Mouse (Mus musculus) adrenal gland, postnatal 25 days (tissue): ENCODE measurements around the gene Gm17490. TPM values are rescaled to one million over a fixed set of nuclear protein-coding genes. Genes with fewer than 3 reads are reported as not detected.
"Not testable (repeated sequence)": the region's sequence is repeated elsewhere in the genome, so short reads cannot be mapped to it uniquely, and the experiment has no call there.

ENCODE experiments used
- DNase-seq: peaks from one replicate; pipeline ENCODE4 v3.0.0; 2021; ENCODE audit warnings: mixed read lengths
- total RNA-seq: library from RNA; stranded (reverse); gene quantifications from 2 replicates; pipeline ENCODE4 v1.2.3, GENCODE M21; 2021

Gene Gm17490
- total RNA-seq, 1 experiment from 2014 or later, result not detected

GRCm38 (mm10) chr2:11623726-11624125 is 2.3 kb downstream of the Gm17490 start:
- DNase-seq, result no peak

- DNase-seq, result no peak
Observed at GRCm38 (mm10) chr2:11623173-11623572, 2.9 kb downstream of the Gm17490 start.

- DNase-seq, result no peak
Observed at GRCm38 (mm10) chr2:11619598-11619997, 6.5 kb downstream of the Gm17490 start.

- no peak for DNase-seq
Observed at GRCm38 (mm10) chr2:11616846-11617245, 9.2 kb downstream of the Gm17490 start.

DNA sequence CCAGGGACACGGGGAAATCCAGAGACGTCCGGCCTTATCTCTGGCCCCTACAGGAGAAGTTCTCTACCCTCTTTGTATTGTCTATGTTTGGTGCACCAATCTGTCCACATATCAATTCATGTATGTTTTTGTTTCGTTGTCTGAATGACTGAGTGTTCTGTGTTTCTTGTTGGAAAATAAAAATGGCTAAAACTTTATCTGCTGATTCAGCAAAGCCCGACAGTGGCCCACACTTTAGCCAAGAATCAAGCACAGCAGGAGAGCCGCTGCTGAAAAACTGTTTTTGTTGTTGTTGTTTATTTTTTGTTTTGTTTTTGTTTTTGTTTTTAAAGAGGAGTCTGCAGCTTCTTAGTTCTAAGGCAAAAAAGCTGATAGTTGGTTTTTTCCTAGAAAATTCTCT is 13.1 kb downstream of the Gm17490 start:
- DNase-seq, result not testable (repeated sequence)

DNA sequence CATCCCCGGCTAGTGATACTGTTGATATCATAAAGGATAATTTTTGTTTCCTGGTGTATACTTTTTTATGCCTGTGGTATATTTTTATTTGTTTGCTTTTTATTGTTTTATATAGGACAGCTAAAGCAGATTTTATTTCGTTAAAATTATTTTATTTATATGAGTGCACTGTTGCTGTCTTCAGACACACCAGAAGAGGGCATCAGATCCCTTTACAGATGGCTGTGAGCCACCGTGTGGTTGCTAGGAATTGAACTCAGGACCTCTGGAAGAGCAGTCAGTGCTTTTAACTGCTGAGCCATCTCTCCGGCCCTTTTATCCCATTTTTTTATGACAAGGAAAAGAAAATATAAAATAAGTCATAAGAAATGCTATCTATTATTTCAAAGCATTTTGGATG is 19.3 kb downstream of the Gm17490 start:
- not testable (repeated sequence) for DNase-seq

GRCm38 (mm10) chr2:11604911-11605310 is 21.2 kb downstream of the Gm17490 start:
- no peak for DNase-seq

GRCm38 (mm10) chr2:11604053-11604452 is 22.0 kb downstream of the Gm17490 start, which contains the start of gene Rbm17:
TSS of gene Rbm17 (minus strand) at chr2:11604153.
- no peak for DNase-seq

DNA sequence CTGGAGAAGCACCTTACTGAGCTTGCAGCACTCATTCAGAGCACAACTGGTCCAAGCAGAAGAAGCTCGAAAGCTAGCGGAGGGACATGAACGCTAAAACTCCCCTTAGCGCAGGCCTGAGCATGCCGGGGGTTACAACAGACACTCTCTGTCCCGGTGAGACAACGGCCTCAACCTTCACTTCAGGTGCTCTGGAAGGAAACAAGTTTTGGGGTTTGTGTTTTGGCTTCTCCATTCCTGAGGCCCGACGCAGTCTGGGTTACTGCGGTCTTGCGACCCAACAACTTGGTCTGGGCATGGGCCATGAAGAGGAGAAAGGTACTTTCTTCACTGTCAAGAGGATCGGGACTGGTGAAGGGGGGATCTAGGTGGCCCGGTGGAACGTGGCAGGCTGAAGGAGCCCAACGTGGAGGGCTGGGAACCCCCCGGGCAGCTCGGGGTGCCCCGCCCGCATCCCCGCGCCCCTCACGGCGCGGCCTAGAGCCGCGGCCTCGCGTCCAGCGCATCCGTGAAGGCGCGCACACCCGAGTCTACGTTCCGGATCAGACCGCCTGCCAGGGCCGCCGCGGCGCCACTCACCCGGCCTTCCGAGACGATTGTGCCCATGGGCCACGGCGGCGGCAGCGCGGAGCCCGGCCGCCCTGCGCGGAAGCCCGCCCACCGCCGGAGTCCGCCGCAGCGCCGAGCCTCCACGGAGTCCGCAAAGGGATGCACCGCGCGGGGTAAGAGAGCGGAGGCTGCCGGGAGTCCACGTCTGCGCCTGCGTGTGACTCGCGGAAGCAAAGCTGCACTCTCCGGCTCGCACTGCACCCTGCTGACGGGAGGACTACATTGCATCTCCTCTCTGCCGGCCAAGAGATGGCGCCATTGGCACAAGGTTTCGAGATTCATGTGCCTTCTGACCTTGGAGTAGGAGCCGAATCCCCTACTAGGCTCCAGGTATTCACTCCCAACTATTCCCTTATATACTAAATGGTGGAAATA is 23.3 kb downstream of the Gm17490 start:
- DNase-seq, result peak; percentile 95

DNA sequence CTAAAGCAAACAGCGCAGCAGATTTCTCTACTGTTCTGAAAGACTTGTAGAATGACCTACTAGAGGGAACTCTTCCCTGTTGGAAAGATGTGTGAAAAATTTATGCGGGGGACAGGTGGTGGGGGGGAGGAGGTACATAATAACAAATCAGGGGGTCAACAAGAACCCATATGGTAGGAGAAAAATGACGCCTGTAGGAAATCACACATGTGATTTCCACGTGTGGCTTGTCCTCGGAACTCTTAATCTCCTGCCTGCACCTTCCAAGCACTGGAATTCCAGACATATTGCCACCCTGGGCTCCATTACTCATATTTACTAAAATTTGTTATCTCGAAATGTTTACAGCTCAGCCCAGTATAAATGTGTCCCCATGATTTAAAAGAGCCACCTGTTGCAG is 24.3 kb downstream of the Gm17490 start:
- no peak for DNase-seq

DNA sequence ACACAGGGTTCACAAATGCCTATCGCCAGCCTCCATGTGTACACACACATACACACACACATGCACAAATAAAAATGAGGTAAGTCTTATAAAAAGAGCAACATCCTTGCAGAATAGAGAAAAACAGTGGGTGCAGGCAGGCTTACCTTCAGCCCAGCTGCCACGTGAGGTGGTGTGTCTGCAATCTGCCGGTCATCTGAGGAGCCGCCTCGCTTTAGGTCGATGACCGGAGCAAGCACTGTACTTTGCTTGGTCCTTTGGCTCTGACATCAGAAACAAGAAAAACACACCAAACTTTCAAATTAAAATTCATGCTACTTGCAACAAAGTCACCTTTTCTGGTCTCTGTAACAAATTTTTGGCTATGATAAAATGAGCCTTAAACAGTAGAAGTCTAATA is 28.2 kb downstream of the Gm17490 start:
- no peak for DNase-seq

- DNase-seq, result no peak
Observed at GRCm38 (mm10) chr2:11596690-11597089, 29.4 kb downstream of the Gm17490 start.

DNA sequence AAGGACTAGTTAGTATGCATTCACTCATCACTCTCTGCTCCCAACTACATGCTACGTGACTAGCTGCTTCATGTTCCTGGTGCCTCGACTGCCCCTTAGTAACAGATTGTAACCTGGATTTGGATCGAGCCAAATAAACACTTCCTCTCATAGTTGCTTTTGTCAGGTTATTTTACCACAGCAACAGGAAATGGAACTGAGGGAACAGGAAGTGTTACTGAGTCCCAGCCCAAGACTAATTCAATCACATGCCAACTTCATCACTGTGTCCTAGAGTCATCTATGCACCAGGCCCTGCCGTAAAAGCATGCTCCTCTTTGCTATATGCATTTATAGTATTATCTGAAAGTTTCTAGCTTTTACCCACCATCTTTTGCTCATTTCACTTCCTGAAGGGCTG is 38.1 kb downstream of the Gm17490 start:
- no peak for DNase-seq

GRCm38 (mm10) chr2:11579399-11579798 is 46.7 kb downstream of the Gm17490 start:
- DNase-seq, result no peak

GRCm38 (mm10) chr2:11578187-11578586 is 47.9 kb downstream of the Gm17490 start:
- DNase-seq, result no peak

Other genes with a start within 250 kb of the Gm17490 start
- gene Pfkfb3, start 72.2 kb downstream of the Gm17490 start, total RNA-seq, result 93.7 and 145 TPM in 2 replicates
- gene Rbm17, start 22.1 kb downstream of the Gm17490 start, total RNA-seq, result 109 and 114 TPM in 2 replicates
- 0.12 TPM in 1 of 2 replicates, not detected in the other for gene Il2ra, start 16.5 kb upstream of the Gm17490 start, total RNA-seq
- gene Il15ra, start 79.0 kb upstream of the Gm17490 start, total RNA-seq, result 16.3 and 27.1 TPM in 2 replicates
- gene Fbh1, start 151.3 kb upstream of the Gm17490 start, total RNA-seq, result 102 and 111 TPM in 2 replicates
- 46.3 and 55.7 TPM in 2 replicates for gene Ankrd16, start 151.6 kb upstream of the Gm17490 start, total RNA-seq